Mouse (Mus musculus): ENCODE results near the gene Npas3.

DNA sequence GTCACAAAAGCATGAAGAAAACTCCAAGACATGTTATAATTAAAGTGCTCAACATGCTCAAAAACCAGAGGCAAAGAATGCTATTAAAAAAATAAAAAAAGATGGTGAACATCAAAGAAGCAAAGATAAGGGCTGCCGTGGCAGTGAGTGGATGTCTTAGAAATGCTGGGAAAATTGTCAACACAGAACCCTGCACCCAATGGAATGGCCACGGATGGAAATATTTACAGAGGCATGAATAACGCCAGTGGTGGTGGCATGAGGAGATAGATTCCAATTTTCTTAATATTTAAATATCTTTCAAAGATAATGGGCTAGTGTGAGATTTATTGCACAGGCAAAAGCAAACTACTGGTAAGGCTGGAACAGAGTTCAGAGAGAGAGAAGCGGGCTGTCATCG lies 628.2 kb downstream of the Npas3 start:
- TF ChIP-seq CTCF (IDR thresholded peaks at IDR 0.05; ENCODE audit: low read depth) = no peak
- no peak for TF ChIP-seq EP300 (optimal IDR thresholded peaks at IDR 0.05)

All from stomach, postnatal 0 days (tissue).